Mouse (Mus musculus) neural tube, embryonic 13.5 days (tissue): ENCODE results near the gene Ankrd13a. TPM values are rescaled to one million over a fixed set of nuclear protein-coding genes. Genes with fewer than 3 reads are reported as not detected.

Source experiments
- ATAC-seq: fragments of 200-750 bp; cut with Nextera tagmentation; 2 replicates; pipeline ENCODE4 v1.8.0; 2017; ENCODE audit warnings: low read depth, mild to moderate bottlenecking, moderate TSS enrichment, moderate library complexity
- H3K27ac ChIP-seq: fragments of 300-500 bp; sonication (generic); replicated peaks from 2 replicates; pipeline ENCODE4 v1.5.1; 2015; ENCODE audit warnings: moderate library complexity, mild to moderate bottlenecking, inconsistent platforms
- H3K27me3 ChIP-seq: fragments of 300-500 bp; sonication (generic); 2 replicates; pipeline ENCODE4 v1.6.1; 2015; ENCODE audit warnings: mild to moderate bottlenecking, inconsistent platforms
- H3K36me3 ChIP-seq: fragments of 300-500 bp; sonication (generic); 2 replicates; pipeline ENCODE4 v1.6.1; 2015; ENCODE audit warnings: mild to moderate bottlenecking, inconsistent platforms
- H3K4me1 ChIP-seq: fragments of 300-500 bp; sonication (generic); replicated peaks from 2 replicates; pipeline ENCODE4 v1.6.1; 2015; ENCODE audit warnings: inconsistent platforms
- H3K4me2 ChIP-seq: fragments of 300-500 bp; sonication (generic); 2 replicates; pipeline ENCODE4 v1.6.1; 2015; ENCODE audit warnings: inconsistent platforms, mild to moderate bottlenecking, moderate library complexity
- H3K4me3 ChIP-seq: fragments of 300-500 bp; sonication (generic); 2 replicates; pipeline ENCODE4 v1.5.1; 2015; ENCODE audit warnings: mild to moderate bottlenecking, inconsistent platforms
- H3K9ac ChIP-seq: fragments of 300-500 bp; sonication (generic); 2 replicates; pipeline ENCODE4 v1.6.1; 2015; ENCODE audit warnings: moderate library complexity, mild to moderate bottlenecking, inconsistent platforms
- H3K9me3 ChIP-seq: fragments of 300-500 bp; sonication (generic); 2 replicates; pipeline ENCODE4 v1.6.1; 2016; ENCODE audit warnings: inconsistent platforms
- WGBS: fragments of 180-500 bp; shearing (Covaris S2); methylation state at CpG from one replicate; pipeline ENCODE4 v1.1.7; 2015; 5-methylcytosine and 5-hydroxymethylcytosine counted together
- polyA plus RNA-seq: library from polyadenylated mRNA; unstranded; fragments of >200 nt; fragmentation: Nextera tagmentation; extraction: Ambion mirVana; gene quantifications from 2 replicates; pipeline ENCODE4 v1.2.1, GENCODE M21; 2015

The Ankrd13a gene
- polyA plus RNA-seq, 1 experiment from 2014 or later = 52.0 TPM

DNA sequence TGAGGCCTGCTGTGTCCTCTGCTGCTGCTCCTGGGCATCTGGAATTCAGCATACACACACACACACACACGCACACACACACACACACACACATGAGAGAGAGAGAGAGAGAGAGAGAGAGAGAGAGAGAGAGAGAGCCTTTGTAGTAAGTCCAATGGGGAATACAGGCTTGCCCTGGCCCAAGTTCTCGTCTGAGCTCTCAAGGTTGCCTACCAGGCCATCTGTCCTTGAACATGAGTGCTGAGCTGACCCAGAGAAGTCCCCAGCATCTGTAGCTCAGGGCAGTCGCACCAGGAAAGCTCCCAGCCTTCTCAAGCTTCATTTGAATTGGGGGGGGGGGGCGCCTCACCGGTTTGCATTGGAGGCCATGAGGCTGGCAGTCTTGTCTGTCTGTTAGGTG, 10.7 kb downstream of the Ankrd13a start:
- no peak overlapping the region for H3K4me2 ChIP-seq
- H3K27ac ChIP-seq = peak overlapping the region; percentile 28; the same call in 1 of the 2 replicates
- no peak overlapping the region for H3K4me3 ChIP-seq
- peaks cover 42% of the 10 kb centered on the region for H3K36me3 ChIP-seq
- WGBS = 75% methylated on average over 4 of the region's 5 CpGs
- no peak for ATAC-seq
- H3K9ac ChIP-seq = no peak overlapping the region
- H3K4me1 ChIP-seq = peaks cover 34% of the 10 kb centered on the region
- H3K27me3 ChIP-seq = no peaks in the 10 kb centered on the region
- H3K9me3 ChIP-seq = no peaks in the 10 kb centered on the region

DNA sequence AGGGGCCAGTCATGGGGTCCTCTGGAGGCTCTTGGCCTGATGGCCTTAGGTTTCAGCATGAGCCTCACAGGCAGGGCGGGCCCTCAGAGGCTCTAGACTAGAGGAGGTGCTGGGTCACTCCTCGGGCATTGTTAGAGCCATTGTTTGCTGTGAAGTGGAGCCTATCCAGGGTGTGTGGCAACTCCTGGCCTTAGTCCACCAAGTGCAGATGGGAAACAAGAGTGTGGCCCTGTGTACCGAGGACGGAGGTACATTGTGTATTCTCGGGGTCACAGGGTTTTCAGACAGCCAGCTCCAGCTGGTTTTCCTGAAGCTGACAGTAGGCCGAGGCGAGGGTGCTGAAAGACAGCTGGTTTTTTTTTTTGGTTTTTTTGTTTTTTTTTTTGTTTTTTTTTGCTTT, 18.8 kb downstream of the Ankrd13a start:
- H3K27me3 ChIP-seq = no peaks in the 10 kb centered on the region
- H3K4me3 ChIP-seq = no peak overlapping the region
- no peak overlapping the region for H3K4me2 ChIP-seq
- 76% methylated on average over 7 of the region's 7 CpGs for WGBS
- H3K27ac ChIP-seq = no peak overlapping the region
- H3K9ac ChIP-seq = no peak overlapping the region
- H3K9me3 ChIP-seq = no peaks in the 10 kb centered on the region
- H3K36me3 ChIP-seq = peaks cover 66% of the 10 kb centered on the region
- H3K4me1 ChIP-seq = peaks cover 22% of the 10 kb centered on the region
- ATAC-seq = no peak

DNA sequence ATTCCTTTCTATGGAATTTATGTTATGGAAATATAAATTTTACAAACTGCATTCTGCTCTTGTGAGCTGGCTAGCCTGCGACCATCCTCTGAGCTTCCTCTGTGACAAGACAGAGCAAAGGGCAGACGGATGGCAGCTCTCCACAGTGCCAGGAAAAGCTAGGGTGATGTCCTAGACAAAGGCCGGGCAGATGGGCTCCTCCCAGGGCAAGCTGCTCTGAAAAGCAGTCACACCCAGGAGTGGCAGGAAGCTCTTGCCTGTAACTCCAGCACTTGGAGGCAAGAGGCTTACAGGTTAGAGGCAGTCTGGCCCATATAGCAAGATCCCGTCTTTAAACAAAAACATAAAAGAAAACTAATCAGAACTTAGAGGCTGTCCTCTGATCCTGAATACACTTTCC, 20.1 kb downstream of the Ankrd13a start:
- H3K9ac ChIP-seq = no peak overlapping the region
- WGBS = 60% methylated on average over 4 of the region's 4 CpGs
- no peaks in the 10 kb centered on the region for H3K27me3 ChIP-seq
- peaks cover 67% of the 10 kb centered on the region for H3K36me3 ChIP-seq
- no peak overlapping the region for H3K4me3 ChIP-seq
- no peaks in the 10 kb centered on the region for H3K9me3 ChIP-seq
- no peak overlapping the region for H3K4me2 ChIP-seq
- peaks cover 22% of the 10 kb centered on the region for H3K4me1 ChIP-seq
- H3K27ac ChIP-seq = 0 out of 2 replicates have a peak overlapping the region, but pooled peaks have one; percentile 49
- no peak for ATAC-seq

DNA sequence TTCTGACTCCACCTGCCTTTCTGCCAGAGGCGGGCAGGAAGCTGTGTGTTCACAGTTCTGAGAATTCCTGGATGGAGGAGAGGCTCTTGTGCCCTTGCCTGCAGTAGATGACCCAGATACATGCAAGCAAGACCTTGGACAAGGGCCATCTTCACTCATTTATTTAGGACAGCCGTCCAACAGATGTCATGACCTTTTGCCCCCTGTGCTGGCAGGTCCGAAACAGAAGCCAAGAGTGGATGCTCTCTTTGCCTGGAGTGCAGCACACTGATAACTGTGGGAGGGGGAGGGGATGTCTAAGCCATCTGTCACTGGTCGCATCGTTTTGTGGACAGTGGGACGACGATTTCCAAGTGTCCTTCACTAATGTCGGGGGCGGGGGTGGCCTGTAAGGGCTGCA, 20.8 kb downstream of the Ankrd13a start:
- H3K4me3 ChIP-seq = no peak overlapping the region
- H3K36me3 ChIP-seq = peaks cover 69% of the 10 kb centered on the region
- no peak overlapping the region for H3K4me2 ChIP-seq
- 28% methylated on average over 9 of the region's 9 CpGs for WGBS
- peak overlapping the region; percentile 38; the same call in 1 of the 2 replicates for H3K9ac ChIP-seq
- no peaks in the 10 kb centered on the region for H3K27me3 ChIP-seq
- H3K27ac ChIP-seq = peak overlapping the region; percentile 49; the same call in 1 of the 2 replicates
- H3K9me3 ChIP-seq = no peaks in the 10 kb centered on the region
- no peak for ATAC-seq
- peaks cover 22% of the 10 kb centered on the region for H3K4me1 ChIP-seq

DNA sequence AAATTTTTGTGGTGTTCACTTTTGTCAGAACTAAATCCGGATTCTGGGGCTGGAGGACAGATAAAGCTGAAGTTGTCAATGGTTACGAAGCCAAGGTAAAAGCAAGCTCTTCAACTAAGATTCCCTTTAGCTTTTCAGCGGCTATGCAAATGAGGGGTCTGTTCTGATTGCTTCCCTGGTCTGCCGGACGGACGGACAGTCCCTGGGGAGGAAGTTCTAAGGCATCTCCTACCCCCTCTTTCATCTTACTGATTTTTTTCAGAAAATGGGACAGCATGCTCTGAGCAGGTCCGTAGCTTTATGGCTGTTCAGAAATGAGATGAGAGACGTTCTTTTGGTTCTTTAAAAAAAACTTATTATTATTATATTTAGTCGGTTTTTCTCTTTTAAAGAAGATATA, 21.2 kb downstream of the Ankrd13a start:
- ATAC-seq = no peak
- Histone ChIP-seq H3K27ac (peak overlapping the region; percentile 49; the same call in 1 of the 2 replicates), H3K4me3 (no peak overlapping the region), H3K4me2 (no peak overlapping the region), H3K4me1 (peaks cover 22% of the 10 kb centered on the region), H3K27me3 (no peaks in the 10 kb centered on the region), H3K9me3 (no peaks in the 10 kb centered on the region), H3K36me3 (peaks cover 69% of the 10 kb centered on the region), H3K9ac (peak overlapping the region; percentile 38; the same call in 1 of the 2 replicates)
- WGBS = 55% methylated on average over 9 of the region's 9 CpGs

DNA sequence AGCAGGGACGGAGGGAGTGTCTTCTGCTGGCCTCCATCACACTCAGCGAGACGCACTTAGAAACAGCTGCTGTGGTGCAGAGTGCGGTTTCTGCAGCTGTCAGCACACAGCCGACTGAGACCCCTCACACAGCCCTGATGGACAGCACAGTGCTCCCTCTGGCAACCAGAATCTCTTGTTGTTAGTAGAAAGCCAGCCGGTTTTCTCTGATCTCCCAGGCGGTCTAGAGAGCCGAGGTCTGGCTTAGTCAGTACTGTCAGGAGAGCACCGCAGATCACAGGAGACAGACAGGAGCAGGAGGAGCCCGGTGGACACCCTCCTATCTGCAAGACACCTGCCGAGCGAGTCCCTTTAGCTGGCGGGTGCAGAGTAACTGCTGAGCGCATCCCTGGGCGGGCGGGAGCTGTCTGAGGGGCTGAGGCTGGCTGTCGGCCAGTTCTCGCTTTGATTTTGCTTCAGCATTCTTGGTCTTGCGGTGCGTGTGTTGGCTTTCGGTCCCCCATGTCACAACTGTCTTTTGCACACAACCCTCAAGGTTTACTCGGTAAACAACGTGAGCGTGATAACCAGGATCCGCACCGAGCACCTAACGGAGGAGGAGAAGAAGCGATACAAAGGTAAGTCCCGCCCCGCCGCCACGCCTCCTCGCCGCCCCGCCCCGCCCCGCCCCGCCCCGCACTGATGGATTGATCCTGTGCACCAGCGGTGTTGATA, 22.0 kb downstream of the Ankrd13a start:
- peak overlapping the region; percentile 87 for H3K27ac ChIP-seq
- peaks cover 22% of the 10 kb centered on the region for H3K4me1 ChIP-seq
- peak overlapping the region; percentile 68 for H3K9ac ChIP-seq
- peaks cover 69% of the 10 kb centered on the region for H3K36me3 ChIP-seq
- H3K4me3 ChIP-seq = peak overlapping the region; percentile 36
- H3K27me3 ChIP-seq = no peaks in the 10 kb centered on the region
- H3K9me3 ChIP-seq = no peaks in the 10 kb centered on the region
- WGBS = 3% methylated on average over 40 of the region's 40 CpGs
- H3K4me2 ChIP-seq = peak overlapping the region; percentile 62
- ATAC-seq = peak; percentile 76

DNA sequence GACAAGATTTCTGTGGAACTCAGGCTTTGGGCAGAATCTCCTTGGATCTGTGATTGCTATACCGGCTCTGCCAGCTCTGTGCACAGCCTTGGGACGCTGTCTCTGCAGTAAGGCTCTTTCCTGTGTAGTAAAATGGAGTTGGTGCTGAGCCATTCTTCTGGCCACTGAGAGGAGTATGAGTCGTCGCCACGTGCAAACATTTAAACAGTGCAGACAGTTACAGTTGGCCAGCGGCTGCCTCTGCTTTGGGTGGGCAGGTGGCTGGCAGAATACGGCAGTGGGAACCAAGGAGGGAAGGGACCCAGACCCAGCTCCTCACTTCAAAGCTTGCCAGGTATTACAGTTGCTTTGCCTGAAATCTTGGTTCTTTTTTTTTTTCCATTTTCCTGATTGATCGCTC, 22.8 kb downstream of the Ankrd13a start:
- 87% methylated on average over 8 of the region's 8 CpGs for WGBS
- Histone ChIP-seq H3K36me3 (peaks cover 69% of the 10 kb centered on the region), H3K4me2 (no peak overlapping the region), H3K4me1 (peaks cover 22% of the 10 kb centered on the region), H3K9me3 (no peaks in the 10 kb centered on the region), H3K27ac (no peak overlapping the region; the same call in 1 of the 2 replicates), H3K9ac (no peak overlapping the region), H3K27me3 (no peaks in the 10 kb centered on the region), H3K4me3 (no peak overlapping the region)
- no peak for ATAC-seq

DNA sequence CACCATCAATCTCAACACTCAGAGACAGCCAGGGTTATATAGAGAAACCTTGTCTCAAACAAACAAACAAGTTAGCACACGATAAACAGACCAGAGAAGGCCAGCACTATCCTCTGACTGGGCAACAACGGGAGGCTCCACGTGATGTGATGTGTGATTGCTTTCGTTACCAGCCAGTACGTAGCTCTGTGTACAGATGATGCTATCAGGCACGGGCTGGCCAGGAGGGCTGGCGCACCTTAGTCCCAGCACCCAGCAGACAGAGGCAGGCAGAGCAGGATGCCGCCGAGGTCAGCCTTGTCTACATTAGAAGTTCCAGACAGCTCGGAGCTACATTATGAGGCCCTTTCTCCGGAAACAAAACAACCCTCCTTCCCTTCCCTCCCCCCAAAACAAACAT, 25.4 kb downstream of the Ankrd13a start:
- H3K4me2 ChIP-seq = no peak overlapping the region
- H3K4me1 ChIP-seq = peaks cover 18% of the 10 kb centered on the region
- 90% methylated on average over 11 of the region's 11 CpGs for WGBS
- no peak overlapping the region for H3K4me3 ChIP-seq
- no peak for ATAC-seq
- H3K9ac ChIP-seq = no peak overlapping the region
- H3K27me3 ChIP-seq = no peaks in the 10 kb centered on the region
- peaks cover 74% of the 10 kb centered on the region for H3K36me3 ChIP-seq
- H3K9me3 ChIP-seq = no peaks in the 10 kb centered on the region
- H3K27ac ChIP-seq = no peak overlapping the region

DNA sequence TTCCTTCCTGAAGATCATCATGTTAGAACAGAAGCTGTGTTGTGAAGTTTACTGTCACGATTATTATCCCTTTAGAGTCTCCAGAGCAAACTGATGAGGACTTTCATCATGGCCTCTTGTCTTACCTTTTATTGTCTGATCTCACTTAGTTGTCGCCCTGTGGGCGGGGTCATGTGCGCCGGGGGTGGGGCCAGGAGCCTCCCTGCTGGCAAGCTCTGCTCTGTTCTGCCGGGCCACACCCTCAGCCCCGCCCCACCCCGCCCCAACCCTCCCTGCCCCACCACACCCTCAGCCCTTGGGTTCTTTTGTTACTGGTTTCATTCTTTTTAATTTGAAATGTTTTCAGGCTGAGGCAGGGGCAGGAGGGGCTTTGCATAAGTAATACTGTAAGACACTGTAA, 26.6 kb downstream of the Ankrd13a start:
- no peak for ATAC-seq
- 9% methylated on average over 8 of the region's 8 CpGs for WGBS
- peaks cover 84% of the 10 kb centered on the region for H3K36me3 ChIP-seq

DNA sequence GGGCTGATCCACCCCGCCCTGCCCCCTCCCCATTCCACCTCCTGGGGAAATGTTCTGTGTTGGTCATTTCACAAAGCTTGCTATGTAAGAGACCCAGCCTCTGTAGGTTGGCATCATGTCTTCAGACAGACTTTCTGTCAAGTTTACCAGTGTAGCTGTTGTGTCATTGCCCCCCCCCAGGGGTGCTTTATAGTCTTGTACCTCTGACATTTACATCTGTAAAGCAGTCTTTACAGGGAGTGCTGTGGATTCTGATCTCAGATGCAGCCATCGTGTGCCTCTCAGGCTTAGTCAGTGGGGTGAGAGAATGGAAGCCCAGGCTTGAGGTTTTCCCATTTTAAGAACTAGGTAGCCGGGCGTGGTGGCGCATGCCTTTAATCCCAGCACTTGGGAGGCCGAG, 27.4 kb downstream of the Ankrd13a start:
- H3K9me3 ChIP-seq = no peaks in the 10 kb centered on the region
- H3K27me3 ChIP-seq = no peaks in the 10 kb centered on the region
- H3K36me3 ChIP-seq = peaks cover 92% of the 10 kb centered on the region
- WGBS = 84% methylated on average over 6 of the region's 6 CpGs
- H3K9ac ChIP-seq = no peak overlapping the region
- peaks cover 11% of the 10 kb centered on the region for H3K4me1 ChIP-seq
- no peak overlapping the region for H3K4me2 ChIP-seq
- no peak overlapping the region for H3K27ac ChIP-seq
- no peak overlapping the region for H3K4me3 ChIP-seq
- no peak for ATAC-seq

More for the DNA sequence above, 26.6 kb downstream of the Ankrd13a start:
- Histone ChIP-seq H3K27me3 (no peaks in the 10 kb centered on the region), H3K4me1 (peaks cover 15% of the 10 kb centered on the region), H3K4me3 (no peak overlapping the region), H3K9ac (no peak overlapping the region), H3K27ac (no peak overlapping the region), H3K9me3 (no peaks in the 10 kb centered on the region), H3K4me2 (no peak overlapping the region)

DNA sequence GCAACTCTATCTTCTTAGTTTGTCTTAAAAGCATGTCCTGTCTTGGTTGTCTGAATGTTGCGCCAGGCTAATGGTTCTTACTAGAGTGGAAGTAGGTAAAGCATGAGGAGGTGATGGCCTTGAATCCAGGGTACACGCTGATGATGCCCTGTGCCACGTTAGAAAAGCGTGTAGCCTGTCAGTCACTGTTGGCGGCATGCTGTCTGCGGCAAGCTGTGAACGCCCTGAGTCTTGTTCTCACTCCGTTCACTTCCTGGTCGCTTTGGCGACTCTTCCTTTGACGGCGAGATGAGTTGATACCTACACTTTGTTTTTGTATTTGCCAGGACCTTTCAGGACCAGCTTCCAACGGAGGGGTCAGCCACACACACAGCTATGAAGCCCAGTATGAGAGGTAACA, 28.8 kb downstream of the Ankrd13a start:
- peaks cover 93% of the 10 kb centered on the region for H3K36me3 ChIP-seq
- 92% methylated on average over 13 of the region's 13 CpGs for WGBS
- H3K4me1 ChIP-seq = peaks cover 15% of the 10 kb centered on the region
- no peak overlapping the region for H3K9ac ChIP-seq
- no peak overlapping the region for H3K4me2 ChIP-seq
- no peak overlapping the region for H3K27ac ChIP-seq
- no peaks in the 10 kb centered on the region for H3K27me3 ChIP-seq
- no peak for ATAC-seq
- no peaks in the 10 kb centered on the region for H3K9me3 ChIP-seq
- H3K4me3 ChIP-seq = no peak overlapping the region

DNA sequence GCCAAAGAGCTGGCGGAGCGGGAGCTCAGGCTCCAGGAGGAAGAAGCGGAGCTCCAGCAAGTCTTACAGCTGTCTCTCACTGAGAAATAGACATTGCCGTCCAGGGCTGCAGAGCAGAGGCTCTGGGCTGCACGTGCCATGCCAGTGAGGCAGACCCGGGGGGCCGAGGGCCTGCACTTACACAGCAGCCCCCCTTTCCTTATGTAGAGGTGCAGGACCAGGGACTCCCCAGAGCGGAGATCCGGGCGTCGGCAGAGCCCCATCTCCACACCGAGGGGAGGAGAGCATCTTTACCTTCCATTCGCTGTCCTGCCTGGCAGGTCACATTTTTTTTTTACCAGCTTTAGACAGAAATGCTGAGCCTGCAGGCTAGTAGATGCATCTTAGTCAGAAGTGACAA, 29.9 kb downstream of the Ankrd13a start:
- Histone ChIP-seq H3K4me2 (no peak overlapping the region), H3K27me3 (no peaks in the 10 kb centered on the region), H3K4me3 (no peak overlapping the region), H3K9me3 (no peaks in the 10 kb centered on the region), H3K27ac (no peak overlapping the region), H3K36me3 (peaks cover 93% of the 10 kb centered on the region), H3K4me1 (peaks cover 19% of the 10 kb centered on the region), H3K9ac (no peak overlapping the region)
- WGBS = 89% methylated on average over 13 of the region's 13 CpGs
- ATAC-seq = no peak

DNA sequence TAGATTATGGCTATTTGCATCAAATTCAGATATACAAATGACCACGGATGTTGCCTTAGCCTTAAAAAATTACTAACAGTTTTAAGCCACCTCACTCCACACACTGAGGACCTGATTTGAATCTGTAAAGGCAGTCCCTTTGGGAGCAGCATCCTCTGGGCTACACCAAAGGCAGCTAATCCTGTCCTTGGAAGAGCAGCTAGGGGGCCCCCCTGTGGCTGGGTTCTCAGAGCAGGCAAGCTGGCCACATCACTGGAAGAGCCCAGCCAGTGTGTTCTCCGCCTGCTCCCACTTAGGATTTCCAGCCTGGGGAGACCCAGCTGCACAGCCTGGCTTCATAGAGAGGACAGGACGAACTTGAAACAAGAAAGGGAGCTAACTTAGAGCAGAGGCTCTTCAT, 30.5 kb downstream of the Ankrd13a start:
- Histone ChIP-seq H3K9me3 (no peaks in the 10 kb centered on the region), H3K27me3 (no peaks in the 10 kb centered on the region), H3K27ac (no peak overlapping the region), H3K9ac (no peak overlapping the region), H3K4me1 (peaks cover 25% of the 10 kb centered on the region), H3K4me2 (no peak overlapping the region), H3K36me3 (peaks cover 91% of the 10 kb centered on the region), H3K4me3 (no peak overlapping the region)
- ATAC-seq = no peak
- WGBS = 33% methylated on average over 3 of the region's 3 CpGs
